Mouse (Mus musculus): ENCODE results near the gene AC170998.1. TPM values are rescaled to one million over a fixed set of nuclear protein-coding genes. Genes with fewer than 3 reads are reported as not detected.

Gene AC170998.1
- polyA plus RNA-seq, 1 experiment: not detected

DNA sequence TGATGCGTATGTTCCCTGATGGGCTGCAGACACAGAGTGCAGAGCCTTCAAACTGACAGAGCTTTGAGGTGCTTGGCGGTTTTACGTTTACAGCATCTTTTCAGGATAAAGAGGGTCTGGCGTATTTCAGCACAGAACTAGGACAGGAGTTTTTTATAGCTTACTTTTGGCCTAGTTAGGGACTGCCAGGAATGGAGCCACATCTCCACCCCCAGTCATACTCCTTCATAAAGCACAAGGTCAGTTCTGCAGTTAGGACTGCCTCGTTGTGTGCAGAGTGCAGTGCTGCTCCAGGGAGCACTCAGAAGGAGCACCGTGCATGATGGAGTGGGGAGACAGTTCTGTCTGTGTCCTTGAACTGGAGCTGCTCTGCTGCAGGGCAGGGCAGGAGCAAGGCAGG lies 19.9 kb downstream of the AC170998.1 start:
- peaks cover 89% of the 10 kb centered on the region for H3K4me1 ChIP-seq
- H3K36me3 ChIP-seq (replicated peaks; ENCODE audit: low read length): peaks cover 97% of the 10 kb centered on the region
- peak overlapping the region; percentile 21 for H3K4me3 ChIP-seq (replicated peaks)
- TF ChIP-seq GATA1 (IDR thresholded peaks at IDR 0.05; ENCODE audit: borderline replicate concordance, low read length): no peak
- no peak for TF ChIP-seq FLI1 (IDR thresholded peaks at IDR 0.05; ENCODE audit: low read length)
- peaks cover 12% of the 10 kb centered on the region; the same call in 1 of the 2 replicates for H3K9me3 ChIP-seq
- H3K27me3 ChIP-seq (replicated peaks): no peaks in the 10 kb centered on the region

DNA sequence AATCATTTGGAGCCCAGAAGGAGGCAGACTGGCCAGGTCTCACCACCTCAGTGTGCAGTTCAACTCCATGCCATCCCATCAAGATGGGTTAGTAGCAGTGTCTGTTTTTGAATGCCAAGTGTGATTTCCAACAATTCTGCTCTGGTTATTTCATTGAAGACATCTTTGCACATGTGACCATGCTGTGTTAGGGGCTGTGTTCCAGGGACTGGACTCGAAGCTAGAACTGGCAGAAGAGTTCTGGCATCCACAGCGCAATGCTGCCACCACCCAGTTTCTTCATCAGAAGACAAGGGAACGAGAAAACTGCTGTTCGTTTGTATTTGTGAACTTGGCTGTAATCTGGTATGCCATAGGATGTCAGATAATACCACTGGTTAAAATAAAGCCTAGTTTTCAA lies 22.1 kb downstream of the AC170998.1 start:
- no peaks in the 10 kb centered on the region for H3K27me3 ChIP-seq (replicated peaks)
- H3K4me3 ChIP-seq (replicated peaks): no peak overlapping the region
- H3K4me1 ChIP-seq: peaks cover 83% of the 10 kb centered on the region
- H3K36me3 ChIP-seq (replicated peaks; ENCODE audit: low read length): peaks cover 75% of the 10 kb centered on the region
- TF ChIP-seq FLI1 (IDR thresholded peaks at IDR 0.05; ENCODE audit: low read length) (no peak), GATA1 (IDR thresholded peaks at IDR 0.05; ENCODE audit: borderline replicate concordance, low read length) (no peak)
- peaks cover 8% of the 10 kb centered on the region; the same call in 1 of the 2 replicates for H3K9me3 ChIP-seq

DNA sequence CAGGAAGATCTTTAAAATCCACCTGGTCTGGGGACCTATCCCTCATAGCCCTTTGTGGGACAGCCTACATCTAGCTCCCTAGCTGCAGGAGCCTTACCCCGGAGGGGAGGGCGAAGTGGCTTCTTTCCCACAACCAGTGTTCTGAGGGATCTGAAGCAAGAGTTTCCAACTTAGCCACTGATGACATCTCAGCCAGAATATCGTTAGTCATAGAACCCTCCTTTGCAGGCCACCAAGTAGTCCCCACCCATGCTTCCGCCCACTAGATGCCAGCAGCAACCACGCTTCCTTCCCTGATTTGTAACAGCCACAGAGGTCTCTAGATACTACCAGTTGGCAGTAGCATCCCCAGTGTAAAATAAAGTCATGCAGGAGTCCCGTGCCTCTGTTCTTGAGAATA lies 24.7 kb downstream of the AC170998.1 start:
- Histone ChIP-seq H3K4me3 (replicated peaks) (peak overlapping the region; percentile 59), H3K4me1 (peaks cover 64% of the 10 kb centered on the region), H3K9me3 (no peaks in the 10 kb centered on the region), H3K27me3 (replicated peaks) (no peaks in the 10 kb centered on the region), H3K36me3 (replicated peaks; ENCODE audit: low read length) (peaks cover 49% of the 10 kb centered on the region)
- TF ChIP-seq FLI1 (IDR thresholded peaks at IDR 0.05; ENCODE audit: low read length) (no peak), GATA1 (IDR thresholded peaks at IDR 0.05; ENCODE audit: borderline replicate concordance, low read length) (no peak)

DNA sequence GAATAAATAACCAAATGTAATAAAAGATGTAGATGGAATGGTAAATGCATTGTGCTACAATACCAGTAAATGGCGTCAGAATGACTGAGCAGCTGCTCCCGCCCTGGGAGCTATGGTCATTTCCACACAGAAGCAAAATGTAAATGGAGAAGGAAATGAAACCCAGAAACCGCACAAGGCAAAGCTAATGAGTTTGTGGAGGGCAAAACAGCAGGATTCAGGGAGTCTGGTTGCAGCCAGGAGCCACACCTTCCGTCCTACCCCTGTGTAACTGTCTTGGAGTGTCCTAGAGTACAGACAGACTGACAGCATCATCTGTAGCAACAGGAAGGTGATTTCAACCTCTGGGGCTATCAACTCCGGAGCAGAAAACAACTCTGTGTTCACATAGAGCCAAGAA lies 30.6 kb downstream of the AC170998.1 start:
- H3K36me3 ChIP-seq (replicated peaks; ENCODE audit: low read length): no peaks in the 10 kb centered on the region
- peaks cover 21% of the 10 kb centered on the region for H3K4me1 ChIP-seq
- TF ChIP-seq FLI1 (IDR thresholded peaks at IDR 0.05; ENCODE audit: low read length) (no peak), GATA1 (IDR thresholded peaks at IDR 0.05; ENCODE audit: borderline replicate concordance, low read length) (no peak)
- H3K4me3 ChIP-seq (replicated peaks): peak overlapping the region; percentile 85
- H3K27me3 ChIP-seq (replicated peaks): peaks cover 3% of the 10 kb centered on the region
- H3K9me3 ChIP-seq: no peaks in the 10 kb centered on the region

GRCm38 (mm10) chr17:28757470-28757869 lies 31.6 kb downstream of the AC170998.1 start:
- Histone ChIP-seq H3K27me3 (replicated peaks) (peaks cover 3% of the 10 kb centered on the region), H3K36me3 (replicated peaks; ENCODE audit: low read length) (no peaks in the 10 kb centered on the region), H3K9me3 (no peaks in the 10 kb centered on the region), H3K4me1 (peaks cover 20% of the 10 kb centered on the region), H3K4me3 (replicated peaks) (no peak overlapping the region)
- TF ChIP-seq GATA1 (IDR thresholded peaks at IDR 0.05; ENCODE audit: borderline replicate concordance, low read length) (no peak), FLI1 (IDR thresholded peaks at IDR 0.05; ENCODE audit: low read length) (no peak)

- TF ChIP-seq GATA1 (IDR thresholded peaks at IDR 0.05; ENCODE audit: borderline replicate concordance, low read length): no peak
- TF ChIP-seq FLI1 (IDR thresholded peaks at IDR 0.05; ENCODE audit: low read length): no peak
- H3K4me3 ChIP-seq (replicated peaks): no peak overlapping the region
- H3K4me1 ChIP-seq: peaks cover 20% of the 10 kb centered on the region
- H3K36me3 ChIP-seq (replicated peaks; ENCODE audit: low read length): no peaks in the 10 kb centered on the region
- peaks cover 14% of the 10 kb centered on the region for H3K27me3 ChIP-seq (replicated peaks)
- no peaks in the 10 kb centered on the region for H3K9me3 ChIP-seq
These were observed 34.9 kb downstream of the AC170998.1 start for GRCm38 (mm10) chr17:28760736-28761312.

GRCm38 (mm10) chr17:28761871-28762270 lies 36.0 kb downstream of the AC170998.1 start:
- TF ChIP-seq FLI1 (IDR thresholded peaks at IDR 0.05; ENCODE audit: low read length): no peak
- no peak for TF ChIP-seq GATA1 (IDR thresholded peaks at IDR 0.05; ENCODE audit: borderline replicate concordance, low read length)
- Histone ChIP-seq H3K4me1 (peaks cover 18% of the 10 kb centered on the region), H3K9me3 (no peaks in the 10 kb centered on the region), H3K36me3 (replicated peaks; ENCODE audit: low read length) (no peaks in the 10 kb centered on the region), H3K4me3 (replicated peaks) (no peak overlapping the region), H3K27me3 (replicated peaks) (peaks cover 22% of the 10 kb centered on the region)

- no peaks in the 10 kb centered on the region for H3K36me3 ChIP-seq (replicated peaks; ENCODE audit: low read length)
These were observed 40.3 kb downstream of the AC170998.1 start for GRCm38 (mm10) chr17:28766203-28766602.

DNA sequence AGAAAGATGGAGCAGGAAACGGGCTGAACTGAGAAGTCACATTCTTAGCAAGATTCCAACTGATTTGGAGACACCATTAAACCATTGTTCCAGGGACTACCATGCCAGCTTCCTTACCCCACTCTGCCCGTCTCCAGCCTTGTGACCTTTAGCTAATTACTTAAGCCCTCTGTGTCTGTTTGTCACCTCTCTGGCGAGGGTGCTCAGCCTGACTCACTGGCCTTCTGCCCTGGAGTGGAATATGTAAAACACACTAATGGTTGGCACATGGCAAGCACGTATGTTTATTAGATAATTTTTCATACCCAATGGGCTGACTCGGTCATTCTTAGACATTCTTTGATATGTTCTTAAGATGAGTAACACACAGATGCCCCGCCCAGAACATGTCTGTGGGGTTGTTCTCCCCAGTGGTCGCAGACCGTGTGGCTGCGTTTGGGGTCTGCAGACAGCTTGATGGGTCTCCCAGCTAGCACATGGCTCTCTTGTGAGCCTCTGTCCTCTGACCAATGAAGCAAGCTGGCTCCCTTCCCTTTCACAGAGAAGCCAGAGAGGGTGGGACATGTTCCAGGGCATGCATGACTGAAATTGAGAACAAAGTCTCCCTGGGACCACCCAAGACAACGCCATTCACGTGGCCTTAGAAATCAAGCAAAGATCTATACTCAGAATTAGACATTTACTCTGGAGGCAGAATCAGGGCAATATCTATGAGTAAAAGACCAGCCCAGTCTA lies 41.1 kb downstream of the AC170998.1 start:
- H3K4me3 ChIP-seq (replicated peaks): no peak overlapping the region
- TF ChIP-seq FLI1 (IDR thresholded peaks at IDR 0.05; ENCODE audit: low read length) (no peak), GATA1 (IDR thresholded peaks at IDR 0.05; ENCODE audit: borderline replicate concordance, low read length) (no peak)
- H3K27me3 ChIP-seq (replicated peaks): peaks cover 64% of the 10 kb centered on the region
- no peaks in the 10 kb centered on the region for H3K36me3 ChIP-seq (replicated peaks; ENCODE audit: low read length)
- no peaks in the 10 kb centered on the region for H3K9me3 ChIP-seq
- H3K4me1 ChIP-seq: peaks cover 25% of the 10 kb centered on the region

More at GRCm38 (mm10) chr17:28766203-28766602, 40.3 kb downstream of the AC170998.1 start:
- peaks cover 58% of the 10 kb centered on the region for H3K27me3 ChIP-seq (replicated peaks)
- H3K9me3 ChIP-seq: no peaks in the 10 kb centered on the region
- H3K4me1 ChIP-seq: peaks cover 28% of the 10 kb centered on the region
- H3K4me3 ChIP-seq (replicated peaks): no peak overlapping the region
- TF ChIP-seq GATA1 (IDR thresholded peaks at IDR 0.05; ENCODE audit: borderline replicate concordance, low read length) (no peak), FLI1 (IDR thresholded peaks at IDR 0.05; ENCODE audit: low read length) (no peak)
